Mouse (Mus musculus): ENCODE data around the gene Ano3.

- TF ChIP-seq CTCF (IDR thresholded peaks at IDR 0.05; ENCODE audit: extremely low read depth, insufficient read length, insufficient replicate concordance, low read depth, low read length) (no peak), POLR2A (IDR thresholded peaks at IDR 0.05; ENCODE audit: low read depth, low read length) (no peak)
These were observed 240.5 kb downstream of the Ano3 start for GRCm38 (mm10) chr2:110710055-110710720.
